Mouse (Mus musculus): ENCODE data around the gene Zfp462.

The Zfp462 gene

GRCm38 (mm10) chr4:55121952-55122351 is 177.1 kb downstream of the Zfp462 start:
- no peak for DNase-seq

GRCm38 (mm10) chr4:55124126-55124525 is 179.3 kb downstream of the Zfp462 start:
- DNase-seq, result no peak

- DNase-seq, result no peak
Observed at GRCm38 (mm10) chr4:55125048-55125737, 180.3 kb downstream of the Zfp462 start.

GRCm38 (mm10) chr4:55125738-55126054 is 180.8 kb downstream of the Zfp462 start:
- no peak for DNase-seq

- DNase-seq, result no peak
Observed at GRCm38 (mm10) chr4:55127228-55127901, 182.5 kb downstream of the Zfp462 start.

GRCm38 (mm10) chr4:55128088-55128835 is 183.4 kb downstream of the Zfp462 start:
- no peak for DNase-seq
